Mouse (Mus musculus): ENCODE results near the gene Cdca7. TPM values are rescaled to one million over a fixed set of nuclear protein-coding genes. Genes with fewer than 3 reads are reported as not detected.

Gene Cdca7
- total and polyA plus RNA-seq, 2 experiments from 2014 or later: 3.2 to 14.5 TPM

DNA sequence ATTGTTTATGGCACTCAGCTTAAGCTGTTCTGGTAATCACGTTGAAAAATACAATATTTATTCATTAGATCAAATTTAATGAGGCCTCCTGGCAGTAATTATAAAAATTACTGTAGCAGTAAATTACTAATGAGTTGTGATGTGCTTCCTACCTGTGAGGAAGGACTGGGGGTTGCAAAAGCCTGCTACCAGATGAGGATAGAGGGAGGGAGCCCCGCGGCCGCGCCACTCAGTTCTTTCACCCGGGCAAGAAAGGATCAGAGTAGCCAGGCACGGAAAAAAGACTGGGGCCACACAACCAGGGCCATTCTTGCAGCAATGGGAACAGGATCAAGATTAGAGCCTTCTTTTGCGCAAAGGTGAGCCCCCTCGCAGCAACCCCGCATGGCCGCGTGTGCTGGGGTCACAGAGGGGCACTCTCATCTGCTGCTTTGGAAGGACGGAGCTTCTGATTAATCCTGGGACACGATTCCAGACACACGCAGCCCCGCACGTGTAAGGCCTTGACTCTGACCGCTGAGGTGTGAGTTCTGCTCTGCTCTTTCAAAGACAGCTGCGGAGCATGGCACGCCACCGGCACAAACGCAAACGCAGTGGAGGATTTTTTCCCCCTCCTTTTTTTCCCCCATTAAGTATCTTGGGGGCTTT lies 23.2 kb downstream of the Cdca7 start:
- no peak overlapping the region for H3K9ac ChIP-seq (replicated peaks; ENCODE audit: low read length, poor library complexity, severe bottlenecking)
- H3K27ac ChIP-seq (ENCODE audit: low read depth, low read length): no peak overlapping the region
- no peak for TF ChIP-seq CTCF (IDR thresholded peaks at IDR 0.05)
- H3K9me3 ChIP-seq (ENCODE audit: low read length): no peaks in the 10 kb centered on the region
- 7% methylated on average over 23 of the region's 23 CpGs for WGBS
- H3K36me3 ChIP-seq (ENCODE audit: insufficient read depth, low read length): no peaks in the 10 kb centered on the region
- H3K27me3 ChIP-seq (ENCODE audit: insufficient read depth, low read length): peaks cover 12% of the 10 kb centered on the region
- ATAC-seq (ENCODE audit: low FRiP score): no peak
- DNase-seq (ENCODE audit: low spot score): no peak
- peak overlapping the region; percentile 46 for H3K4me2 ChIP-seq (ENCODE audit: low read depth, low read length, poor library complexity, severe bottlenecking)
- 0 out of 2 replicates have a peak, but pooled peaks cover 4% of the 10 kb centered on the region for H3K4me1 ChIP-seq (ENCODE audit: insufficient read depth, low read length)
- H3K4me3 ChIP-seq (ENCODE audit: low read depth, low read length): peak overlapping the region; percentile 13; the same call in 1 of the 2 replicates

DNA sequence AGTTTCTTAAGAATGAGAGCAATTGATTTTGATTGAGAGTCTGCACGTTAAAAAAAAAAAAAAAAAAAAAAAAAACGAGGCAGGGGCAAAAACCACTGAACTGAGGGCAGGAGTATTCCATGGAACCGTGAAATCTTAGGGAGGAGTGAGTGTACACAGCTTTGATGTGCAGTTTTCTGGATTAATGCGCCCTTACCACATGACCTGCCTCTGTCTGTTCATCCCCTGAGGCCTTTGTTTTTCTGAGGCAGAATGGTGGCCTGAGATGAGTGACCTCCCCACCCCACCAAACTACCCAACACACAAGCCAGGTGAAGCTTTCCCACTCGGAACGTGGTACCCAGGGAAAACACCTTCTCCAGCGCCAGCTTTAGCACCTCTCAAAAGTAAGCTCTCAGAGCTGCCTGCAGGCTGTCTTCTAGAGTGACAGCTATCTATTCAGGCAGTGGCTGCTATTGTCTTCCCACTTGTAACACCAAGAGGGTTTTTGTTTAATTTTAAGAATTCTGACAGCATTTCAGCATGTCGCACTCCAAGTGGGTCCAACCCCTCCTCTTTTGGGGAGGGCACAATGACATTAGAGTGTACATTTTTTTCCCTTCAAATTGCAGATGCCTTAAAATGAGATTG lies 23.9 kb downstream of the Cdca7 start:
- TF ChIP-seq CTCF (IDR thresholded peaks at IDR 0.05): no peak
- Histone ChIP-seq H3K4me1 (ENCODE audit: insufficient read depth, low read length) (0 out of 2 replicates have a peak, but pooled peaks cover 4% of the 10 kb centered on the region), H3K9me3 (ENCODE audit: low read length) (no peaks in the 10 kb centered on the region), H3K36me3 (ENCODE audit: insufficient read depth, low read length) (no peaks in the 10 kb centered on the region), H3K4me2 (ENCODE audit: low read depth, low read length, poor library complexity, severe bottlenecking) (peak overlapping the region; percentile 46), H3K4me3 (ENCODE audit: low read depth, low read length) (peak overlapping the region; percentile 13; the same call in 1 of the 2 replicates), H3K27ac (ENCODE audit: low read depth, low read length) (no peak overlapping the region), H3K9ac (replicated peaks; ENCODE audit: low read length, poor library complexity, severe bottlenecking) (no peak overlapping the region), H3K27me3 (ENCODE audit: insufficient read depth, low read length) (peaks cover 12% of the 10 kb centered on the region)
- WGBS: 18% methylated on average over 8 of the region's 8 CpGs
- ATAC-seq (ENCODE audit: low FRiP score): no peak
- DNase-seq (ENCODE audit: low spot score): no peak

GRCm38 (mm10) chr2:72502041-72502813 lies 26.3 kb downstream of the Cdca7 start:
- Histone ChIP-seq H3K4me3 (ENCODE audit: low read depth, low read length) (no peak overlapping the region), H3K27me3 (ENCODE audit: insufficient read depth, low read length) (peaks cover 12% of the 10 kb centered on the region), H3K4me1 (ENCODE audit: insufficient read depth, low read length) (0 out of 2 replicates have a peak, but pooled peaks cover 4% of the 10 kb centered on the region), H3K9me3 (ENCODE audit: low read length) (no peaks in the 10 kb centered on the region), H3K36me3 (ENCODE audit: insufficient read depth, low read length) (no peaks in the 10 kb centered on the region), H3K9ac (replicated peaks; ENCODE audit: low read length, poor library complexity, severe bottlenecking) (no peak overlapping the region), H3K27ac (ENCODE audit: low read depth, low read length) (no peak overlapping the region), H3K4me2 (ENCODE audit: low read depth, low read length, poor library complexity, severe bottlenecking) (no peak overlapping the region)
- no peak for TF ChIP-seq CTCF (IDR thresholded peaks at IDR 0.05)
- no peak for ATAC-seq (ENCODE audit: low FRiP score)
- DNase-seq (ENCODE audit: low spot score): no peak
- WGBS: 90% methylated on average over 16 of the region's 16 CpGs

DNA sequence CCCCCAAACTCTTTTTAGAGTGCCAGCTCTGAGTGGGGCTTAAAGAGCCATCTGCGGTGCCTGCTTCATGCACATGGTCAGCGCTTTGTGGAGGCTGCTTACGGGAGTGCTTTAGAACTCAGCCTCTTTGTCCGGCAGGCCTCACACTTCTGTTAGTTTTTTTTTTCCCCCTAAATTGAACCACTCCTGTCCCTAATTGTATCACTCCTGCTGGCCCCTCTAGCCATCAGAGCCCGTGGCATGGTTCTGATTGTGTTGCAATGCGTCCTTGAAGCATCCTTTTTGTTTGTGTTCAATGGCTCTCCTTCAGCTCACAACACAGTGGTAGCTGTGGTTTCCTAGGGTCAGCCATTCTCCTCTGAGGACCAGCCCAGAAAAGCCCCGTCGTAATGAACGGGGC lies 27.7 kb downstream of the Cdca7 start:
- Histone ChIP-seq H3K9ac (replicated peaks; ENCODE audit: low read length, poor library complexity, severe bottlenecking) (no peak overlapping the region), H3K36me3 (ENCODE audit: insufficient read depth, low read length) (no peaks in the 10 kb centered on the region), H3K4me3 (ENCODE audit: low read depth, low read length) (no peak overlapping the region), H3K9me3 (ENCODE audit: low read length) (no peaks in the 10 kb centered on the region), H3K4me1 (ENCODE audit: insufficient read depth, low read length) (0 out of 2 replicates have a peak, but pooled peaks cover 4% of the 10 kb centered on the region), H3K27ac (ENCODE audit: low read depth, low read length) (no peak overlapping the region), H3K4me2 (ENCODE audit: low read depth, low read length, poor library complexity, severe bottlenecking) (no peak overlapping the region), H3K27me3 (ENCODE audit: insufficient read depth, low read length) (peaks cover 12% of the 10 kb centered on the region)
- ATAC-seq (ENCODE audit: low FRiP score) (no peak), DNase-seq (ENCODE audit: low spot score) (no peak)
- WGBS: 37% methylated on average over 9 of the region's 9 CpGs
- no peak for TF ChIP-seq CTCF (IDR thresholded peaks at IDR 0.05)

- ATAC-seq (ENCODE audit: low FRiP score) (no peak), DNase-seq (ENCODE audit: low spot score) (no peak)
- no peak overlapping the region for H3K9ac ChIP-seq (replicated peaks; ENCODE audit: low read length, poor library complexity, severe bottlenecking)
- H3K4me2 ChIP-seq (ENCODE audit: low read depth, low read length, poor library complexity, severe bottlenecking): no peak overlapping the region
- H3K4me1 ChIP-seq (ENCODE audit: insufficient read depth, low read length): no peaks in the 10 kb centered on the region
- H3K4me3 ChIP-seq (ENCODE audit: low read depth, low read length): no peak overlapping the region
- no peaks in the 10 kb centered on the region for H3K9me3 ChIP-seq (ENCODE audit: low read length)
- no peak for TF ChIP-seq CTCF (IDR thresholded peaks at IDR 0.05)
- H3K27ac ChIP-seq (ENCODE audit: low read depth, low read length): no peak overlapping the region
- H3K36me3 ChIP-seq (ENCODE audit: insufficient read depth, low read length): no peaks in the 10 kb centered on the region
- WGBS: 41% methylated on average over 18 of the region's 18 CpGs
- peaks cover 7% of the 10 kb centered on the region for H3K27me3 ChIP-seq (ENCODE audit: insufficient read depth, low read length)
Observed at GRCm38 (mm10) chr2:72507855-72508635, 32.1 kb downstream of the Cdca7 start.
